ENCODE assay signal across 8 mouse cellular contexts in genomic region chr8:10990421-10991110, GRCm38 (mm10). TPM values are rescaled to one million over a fixed set of nuclear protein-coding genes. Genes with fewer than 3 reads are reported as not detected.
A peak's percentile ranks its signal among the peaks of the same experiment; 100 is the strongest.
DNase-seq lines count a peak whose midpoint lies in the region; ATAC-seq and TF ChIP-seq lines count a peak whose summit lies in the region.

No protein-coding gene starts in this region.

- H3K27me3 ChIP-seq in forebrain, embryonic 10.5 days (ENCODE audit: poor library complexity, severe bottlenecking) = no peaks in the 10 kb centered on the region
- no peaks in the 10 kb centered on the region for H3K27me3 ChIP-seq in neural tube, embryonic 13.5 days

- H3K9ac ChIP-seq in neural tube, embryonic 13.5 days = no peak overlapping the region

- H3K9me3 ChIP-seq in forebrain, embryonic 10.5 days = peaks cover 12% of the 10 kb centered on the region; the same call in 1 of the 2 replicates
- no peaks in the 10 kb centered on the region for H3K9me3 ChIP-seq in neural tube, embryonic 13.5 days

- H3K4me1 ChIP-seq in forebrain, embryonic 10.5 days = peaks cover 68% of the 10 kb centered on the region
- H3K4me1 ChIP-seq in neural tube, embryonic 13.5 days (replicated peaks) = peaks cover 48% of the 10 kb centered on the region

- ATAC-seq in neural tube, embryonic 13.5 days (ENCODE audit: low read depth) = no peak

- H3K36me3 ChIP-seq in forebrain, embryonic 10.5 days (replicated peaks) = peaks cover 64% of the 10 kb centered on the region
- peaks cover 19% of the 10 kb centered on the region for H3K36me3 ChIP-seq in neural tube, embryonic 13.5 days

- H3K27ac ChIP-seq in layer of hippocampus, adult 2 months = peak overlapping the region; percentile 61; the same call in 1 of the 2 replicates
- H3K27ac ChIP-seq in forebrain, embryonic 10.5 days = peak overlapping the region; percentile 78
- H3K27ac ChIP-seq in neural tube, embryonic 13.5 days (replicated peaks) = peak overlapping the region; percentile 10

- WGBS in forebrain, embryonic 10.5 days = 30% methylated on average over 10 of the region's 10 CpGs
- WGBS in neural tube, embryonic 13.5 days = 21% methylated on average over 10 of the region's 10 CpGs

- TF ChIP-seq CTCF in layer of hippocampus, adult 2 months (conservative IDR thresholded peaks at IDR 0.05) = no peak

- H3K4me2 ChIP-seq in neural tube, embryonic 13.5 days = no peak overlapping the region

- H3K4me3 ChIP-seq in layer of hippocampus, adult 2 months = no peak overlapping the region
- no peak overlapping the region; the same call in 1 of the 2 replicates for H3K4me3 ChIP-seq in forebrain, embryonic 10.5 days
- H3K4me3 ChIP-seq in neural tube, embryonic 13.5 days = no peak overlapping the region

- DNase-seq in layer of hippocampus, adult 2 months (ENCODE audit: low spot score in 2 of 2) = peak in 1 of 2 experiments; percentile 31
- DNase-seq in layer of hippocampus, postnatal 10 days (ENCODE audit: low spot score in 2 of 2) = no peak
- no peak for DNase-seq in forebrain, embryonic 10.5 days (ENCODE audit: extremely low spot score, low spot score)
- DNase-seq in liver = peak; percentile 50
- no peak for DNase-seq in thymus, postnatal 25 days
- no peak for DNase-seq in spleen, postnatal 4 days (ENCODE audit: low spot score in 2 of 2)
- no peak for DNase-seq in ovary, postnatal 10 days (ENCODE audit: low spot score)

RNA-seq across cellular contexts. Expression of gene Irs2, which starts 17.7 kb away (rescaled TPM):
- 10 to 100 TPM; 74.3 to 74.9 TPM for total RNA-seq in layer of hippocampus, adult 2 months (2021)
- 10 to 100 TPM; 44.9 to 54.0 TPM for total RNA-seq in layer of hippocampus, postnatal 10 days (2021)
- 5.7 and 6.1 TPM in 2 replicates for polyA plus RNA-seq in forebrain, embryonic 10.5 days (2016; fragmentation: Nextera tagmentation; extraction: Ambion mirVana)
- 5.6 and 6.6 TPM in 2 replicates for polyA plus RNA-seq in neural tube, embryonic 13.5 days (2015; fragmentation: Nextera tagmentation; extraction: Ambion mirVana)

Comparison
In these comparisons a context has a peak if more than half of its experiments do, and no peak if none do; other contexts are left out.
1. H3K27ac ChIP-seq: peak in every context shown above with its lines; median percentile 78 in forebrain, embryonic 10.5 days; 61 in layer of hippocampus, adult 2 months; 10 in neural tube, embryonic 13.5 days.